24 mouse cellular contexts compared by ENCODE assay signal in the genomic region with DNA sequence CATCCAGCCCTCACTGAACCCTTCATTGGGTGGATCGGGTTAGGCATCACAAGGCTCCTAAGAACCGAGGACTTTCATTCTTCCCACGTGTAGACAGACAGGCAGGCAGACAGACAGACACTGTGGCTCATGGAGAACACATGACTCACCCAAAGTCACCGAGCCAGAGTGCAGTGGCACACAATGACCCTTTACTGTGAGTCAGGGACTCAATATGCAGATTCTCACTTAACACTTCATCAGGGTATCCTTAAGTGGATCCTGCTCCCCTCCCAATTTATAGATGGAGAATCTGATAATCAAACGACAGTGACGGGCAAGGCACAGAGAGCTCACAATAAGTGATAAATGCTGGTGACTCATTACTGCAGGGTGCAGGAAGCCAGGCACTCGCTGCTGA. TPM values are rescaled to one million over a fixed set of nuclear protein-coding genes. Genes with fewer than 3 reads are reported as not detected.
DNase-seq lines count a peak whose midpoint lies in the region; ATAC-seq and TF ChIP-seq lines count a peak whose summit lies in the region.
"Had no signal": no experiment of that assay in that cellular context is flagged by ENCODE, and none has a peak within 500 bp of the region (broad histone marks: within the 10 kb centered on the region; RNA-seq: fewer than 3 reads in every experiment).

No protein-coding gene starts in this region.

- no peak overlapping the region for H3ac ChIP-seq in myocyte (ENCODE audit: control insufficient read depth, insufficient read length)

- H3K36me3 ChIP-seq in myocyte (ENCODE audit: control insufficient read depth, insufficient read depth) = no peaks in the 10 kb centered on the region
- no peaks in the 10 kb centered on the region for H3K36me3 ChIP-seq in kidney, embryonic 15.5 days
- H3K36me3 ChIP-seq: forebrain, embryonic 12.5 days; G1E; hindbrain, embryonic 10.5 days; limb, embryonic 10.5 days had no signal

- peak; percentile 32 to 36 for DNase-seq in adrenal gland, postnatal 36 days
- no peak for DNase-seq in adrenal gland, postnatal 4 days (ENCODE audit: low spot score in 2 of 2)
- DNase-seq in 416B (ENCODE audit: low read depth) (peak; percentile 65), NIH3T3 (ENCODE audit: low read depth) (peak; percentile 37)
- DNase-seq in frontal cortex, postnatal 36 days (ENCODE audit: low spot score in 2 of 2) = no peak
- DNase-seq: adrenal gland, adult 8-10 months; cerebellum, adult 18-20 months; heart, adult 2 months; kidney, adult 2 months; kidney, postnatal 14 days; lung, adult 18-20 months had no signal

- no peak overlapping the region for H3K9ac ChIP-seq in kidney, embryonic 15.5 days
- H3K9ac ChIP-seq: forebrain, embryonic 12.5 days had no signal

- no peak for TF ChIP-seq POLR2A in myocyte (IDR thresholded peaks at IDR 0.05; ENCODE audit: insufficient read length, low read depth)

- no peak overlapping the region for H3K27ac ChIP-seq in kidney, embryonic 15.5 days
- H3K27ac ChIP-seq: forebrain, embryonic 12.5 days; heart, adult 2 months; hindbrain, embryonic 10.5 days; hindbrain, postnatal 0 days; left cerebral cortex, adult 2 months; limb, embryonic 10.5 days had no signal

- WGBS in kidney, embryonic 15.5 days = 57% methylated on average over 7 of the region's 7 CpGs

- H3K4me3 ChIP-seq in myocyte = no peak overlapping the region
- no peak overlapping the region for H3K4me3 ChIP-seq in kidney, embryonic 15.5 days (replicated peaks)
- H3K4me3 ChIP-seq: forebrain, embryonic 12.5 days; heart, adult 2 months; hindbrain, embryonic 10.5 days; left cerebral cortex, adult 2 months; limb, embryonic 10.5 days had no signal

- no peaks in the 10 kb centered on the region for H3K27me3 ChIP-seq in myocyte (ENCODE audit: control insufficient read depth, insufficient read depth, insufficient read length)
- peaks cover 69% of the 10 kb centered on the region for H3K27me3 ChIP-seq in kidney, embryonic 15.5 days

- H3K79me2 ChIP-seq in myocyte (ENCODE audit: control insufficient read depth, insufficient read depth) = no peaks in the 10 kb centered on the region

- peak overlapping the region; percentile 72 for H3K4me2 ChIP-seq in myocyte (ENCODE audit: low read depth)
- no peak overlapping the region for H3K4me2 ChIP-seq in kidney, embryonic 15.5 days
- H3K4me2 ChIP-seq: forebrain, embryonic 12.5 days; midbrain, embryonic 11.5 days had no signal

- peaks cover 29% of the 10 kb centered on the region for H3K4me1 ChIP-seq in kidney, embryonic 15.5 days

- H3K9me3 ChIP-seq in kidney, embryonic 15.5 days (replicated peaks) = no peaks in the 10 kb centered on the region
- H3K9me3 ChIP-seq: forebrain, embryonic 12.5 days; hindbrain, embryonic 10.5 days; limb, embryonic 10.5 days had no signal

- no peak for ATAC-seq in kidney, embryonic 15.5 days (replicated peaks; ENCODE audit: low FRiP score)
- ATAC-seq: hindbrain, postnatal 0 days had no signal

TF ChIP-seq in myocyte, 11 proteins besides CTCF, POLR2A, EP300 and RAD21:
- TF ChIP-seq MAX (IDR thresholded peaks at IDR 0.05; ENCODE audit: low read depth) = no peak
- TF ChIP-seq CEBPB (IDR thresholded peaks at IDR 0.05; ENCODE audit: insufficient read depth, poor library complexity, severe bottlenecking) = no peak
- peak; percentile 35 for TF ChIP-seq USF1 (IDR thresholded peaks at IDR 0.05; ENCODE audit: low read depth)
- no peak for TF ChIP-seq POLR2AphosphoS2 (IDR thresholded peaks at IDR 0.05; ENCODE audit: insufficient read length, low read depth)

RNA-seq across cellular contexts. Expression of a gene that starts 3.4 kb away (rescaled TPM):
- not detected for total RNA-seq in adrenal gland, postnatal 36 days (2021)
- under 1 TPM; 0.20 to 0.62 TPM for total RNA-seq in adrenal gland, postnatal 4 days (2021)
- polyA plus RNA-seq in myocyte (2012; fragmentation: generic; extraction: Trizol) = 0.61 TPM
- 1.4 and 1.7 TPM in 2 replicates for polyA plus RNA-seq in kidney, embryonic 15.5 days (2015; fragmentation: Nextera tagmentation; extraction: Ambion mirVana)
- total RNA-seq: adrenal gland, adult 8-10 months; G1E; gastrocnemius, adult 8-10 months; heart, adult 2 months; liver, adult 2 months had no signal
- polyA plus RNA-seq: G1E; liver, adult 2 months had no signal

RNA-seq across cellular contexts. Expression of a gene that starts 13.4 kb away (rescaled TPM):
- 1 to 10 TPM; 4.5 to 4.7 TPM for total RNA-seq in adrenal gland, postnatal 36 days (2021)
- total RNA-seq in adrenal gland, postnatal 4 days (2021) = 10 to 100 TPM; 12.0 to 13.9 TPM
- polyA plus RNA-seq in myocyte (2012; fragmentation: generic; extraction: Trizol) = 0.19 TPM
- 24.9 and 30.5 TPM in 2 replicates for polyA plus RNA-seq in kidney, embryonic 15.5 days (2015; fragmentation: Nextera tagmentation; extraction: Ambion mirVana)
- polyA plus RNA-seq: G1E had no signal

RNA-seq across cellular contexts. Expression of a gene that starts 26.6 kb away (rescaled TPM):
- not detected for total RNA-seq in adrenal gland, postnatal 36 days (2021)
- not detected for total RNA-seq in adrenal gland, postnatal 4 days (2021)
- 3.0 TPM for polyA plus RNA-seq in myocyte (2012; fragmentation: generic; extraction: Trizol)
- 0.85 and 1.1 TPM in 2 replicates for polyA plus RNA-seq in kidney, embryonic 15.5 days (2015; fragmentation: Nextera tagmentation; extraction: Ambion mirVana)
- total RNA-seq: adrenal gland, adult 8-10 months; gastrocnemius, adult 8-10 months; heart, adult 2 months; hindbrain, postnatal 0 days; layer of hippocampus, adult 8-10 months; left cerebral cortex, adult 2 months; liver, adult 2 months had no signal
- polyA plus RNA-seq: forebrain, embryonic 12.5 days; G1E; hindbrain, postnatal 0 days; limb, embryonic 10.5 days; liver, adult 2 months; neural tube, embryonic 11.5 days had no signal

RNA-seq across cellular contexts. Expression of a gene that starts 30.7 kb away (rescaled TPM):
- under 1 TPM; 0.36 to 0.40 TPM for total RNA-seq in adrenal gland, postnatal 36 days (2021)
- total RNA-seq in adrenal gland, postnatal 4 days (2021) = 1 to 10 TPM in 1 of 2 experiments, under 1 TPM in 1; 0.65 to 1.1 TPM
- polyA plus RNA-seq in myocyte (2012; fragmentation: generic; extraction: Trizol) = 0.17 TPM
- polyA plus RNA-seq in kidney, embryonic 15.5 days (2015; fragmentation: Nextera tagmentation; extraction: Ambion mirVana) = 2.2 and 2.4 TPM in 2 replicates
- total RNA-seq: gastrocnemius, adult 8-10 months; layer of hippocampus, adult 8-10 months; liver, adult 2 months had no signal
- polyA plus RNA-seq: forebrain, embryonic 12.5 days; G1E; liver, adult 2 months had no signal

Comparison
In these comparisons a context has a peak if more than half of its experiments do, and no peak if none do; other contexts are left out.
1. DNase-seq: peak in adrenal gland, postnatal 36 days (2 of 2), 416B (single experiment) and NIH3T3 (single experiment); none in adrenal gland, postnatal 4 days (0 of 2) and frontal cortex, postnatal 36 days (0 of 2).